Mouse (Mus musculus): ENCODE results near the gene Casz1.

Gene Casz1

DNA sequence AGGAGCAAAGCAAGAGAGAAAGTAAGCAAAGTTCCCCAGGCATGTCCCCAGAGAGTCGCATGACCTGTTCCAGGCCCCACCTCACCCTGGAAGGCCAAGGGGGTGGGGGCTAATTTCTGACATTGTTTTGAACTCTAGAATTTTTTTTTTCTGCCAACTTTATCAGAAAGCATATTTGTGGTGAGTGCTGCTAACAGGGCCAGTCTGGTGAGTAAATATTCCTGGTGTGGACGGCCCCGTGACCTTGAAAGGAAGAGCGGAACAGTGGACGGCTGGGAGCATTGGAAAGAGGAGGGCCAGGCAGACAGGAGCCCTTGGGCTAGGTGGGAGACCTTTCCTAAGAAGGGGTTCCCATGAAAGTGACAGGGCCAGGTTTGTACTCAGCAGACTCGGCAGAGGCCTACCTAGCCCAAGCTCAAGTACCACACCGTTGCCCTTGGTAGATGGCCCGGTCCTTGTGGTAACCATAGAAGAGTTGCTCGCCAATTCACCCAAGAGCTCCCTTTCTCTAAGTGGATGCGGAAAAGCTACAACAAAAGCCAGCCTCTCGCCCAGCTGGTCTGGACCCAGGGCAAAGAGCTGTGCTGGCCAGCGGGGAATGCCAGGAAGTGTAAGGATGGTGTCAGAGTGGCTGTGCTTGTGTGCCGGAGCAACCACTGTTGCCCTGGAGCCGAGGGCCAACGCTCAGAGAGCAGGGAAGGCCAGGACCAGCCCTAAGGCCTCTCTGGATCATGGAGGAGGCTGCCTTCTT, 104.7 kb downstream of the Casz1 start:
- no peak for DNase-seq (ENCODE audit: low spot score)

- DNase-seq (ENCODE audit: low spot score), result no peak
Observed at GRCm38 (mm10) chr4:148909566-148909965, 105.3 kb downstream of the Casz1 start.

DNA sequence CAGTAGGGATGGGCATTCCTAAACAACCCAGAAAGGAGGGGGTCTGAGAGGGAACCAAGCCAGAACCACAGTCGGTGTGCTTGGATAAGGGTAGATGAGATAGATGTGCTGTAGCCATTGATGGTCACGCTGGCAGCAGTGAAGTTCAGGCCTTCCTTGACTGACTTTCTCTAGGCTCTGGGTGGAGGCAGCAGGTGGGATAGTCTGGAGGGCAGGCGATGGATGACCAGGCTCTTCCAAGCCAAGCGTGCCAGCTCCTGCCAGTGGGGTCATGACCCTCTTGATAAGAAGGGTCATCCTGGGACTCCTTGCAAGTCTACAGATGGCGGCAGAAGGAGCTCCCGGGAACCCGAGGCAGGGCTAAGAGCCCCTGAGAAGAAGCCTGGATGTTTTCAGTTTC, 107.9 kb downstream of the Casz1 start:
- no peak for DNase-seq (ENCODE audit: low spot score)

GRCm38 (mm10) chr4:148912826-148913590, 108.8 kb downstream of the Casz1 start:
- DNase-seq (ENCODE audit: low spot score), result no peak

DNA sequence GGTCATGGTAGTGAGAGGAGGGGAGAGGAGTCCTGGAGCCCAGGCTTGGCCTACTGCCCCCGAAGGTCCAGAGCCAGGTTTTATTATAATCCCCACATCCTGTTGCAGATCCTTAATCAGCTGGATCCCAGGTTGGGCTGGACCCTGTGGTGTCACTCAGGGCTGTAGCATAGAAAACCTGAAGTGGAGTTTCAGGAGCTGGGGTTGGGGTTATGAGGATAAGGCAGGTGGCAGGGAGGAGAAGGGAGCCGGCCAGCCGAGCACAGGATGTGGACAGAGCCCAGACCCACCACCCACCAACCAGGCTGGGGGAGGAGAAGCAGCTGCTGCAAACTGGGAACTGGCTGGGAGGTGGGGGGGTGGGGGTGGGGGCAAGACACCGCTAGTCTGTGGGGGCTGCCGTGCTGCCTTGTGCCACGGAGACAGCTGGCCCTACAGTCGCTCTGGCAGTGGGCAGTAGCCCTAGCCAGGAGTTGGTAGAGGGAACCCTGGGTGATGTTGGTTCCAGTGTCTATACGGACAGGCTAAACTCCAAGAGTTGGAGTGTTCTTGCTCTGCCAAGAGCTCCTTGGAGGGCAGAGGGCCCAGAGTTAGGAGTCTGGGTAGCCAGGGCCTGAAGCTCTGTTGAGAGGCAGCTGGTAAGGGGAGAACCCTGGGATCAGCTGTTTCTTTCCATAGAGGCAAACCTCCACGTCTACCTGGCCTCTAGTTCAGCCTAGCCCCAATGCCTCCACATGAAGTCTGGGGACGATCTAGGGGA, 110.8 kb downstream of the Casz1 start:
- no peak for DNase-seq (ENCODE audit: low spot score)

DNA sequence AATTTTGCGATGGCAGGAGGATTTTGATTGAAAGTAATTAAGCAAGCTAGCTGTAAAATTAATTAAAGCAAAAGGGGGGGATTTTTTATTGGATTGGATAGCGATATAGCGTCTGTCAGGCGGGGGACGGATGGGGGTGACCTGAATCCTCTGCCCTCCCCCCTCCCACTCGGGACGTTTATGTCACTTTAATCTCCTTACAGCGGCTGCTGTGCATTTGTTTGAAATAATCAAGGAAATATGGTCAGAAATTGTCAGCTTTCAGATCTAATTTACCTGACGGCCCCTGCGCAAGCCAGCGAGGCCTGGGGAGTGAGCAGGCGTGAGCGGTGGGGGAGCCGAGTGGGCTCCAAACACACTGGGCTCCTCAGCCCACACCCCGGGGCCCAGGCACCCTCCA, 111.6 kb downstream of the Casz1 start:
- no peak for DNase-seq (ENCODE audit: low spot score)

DNA sequence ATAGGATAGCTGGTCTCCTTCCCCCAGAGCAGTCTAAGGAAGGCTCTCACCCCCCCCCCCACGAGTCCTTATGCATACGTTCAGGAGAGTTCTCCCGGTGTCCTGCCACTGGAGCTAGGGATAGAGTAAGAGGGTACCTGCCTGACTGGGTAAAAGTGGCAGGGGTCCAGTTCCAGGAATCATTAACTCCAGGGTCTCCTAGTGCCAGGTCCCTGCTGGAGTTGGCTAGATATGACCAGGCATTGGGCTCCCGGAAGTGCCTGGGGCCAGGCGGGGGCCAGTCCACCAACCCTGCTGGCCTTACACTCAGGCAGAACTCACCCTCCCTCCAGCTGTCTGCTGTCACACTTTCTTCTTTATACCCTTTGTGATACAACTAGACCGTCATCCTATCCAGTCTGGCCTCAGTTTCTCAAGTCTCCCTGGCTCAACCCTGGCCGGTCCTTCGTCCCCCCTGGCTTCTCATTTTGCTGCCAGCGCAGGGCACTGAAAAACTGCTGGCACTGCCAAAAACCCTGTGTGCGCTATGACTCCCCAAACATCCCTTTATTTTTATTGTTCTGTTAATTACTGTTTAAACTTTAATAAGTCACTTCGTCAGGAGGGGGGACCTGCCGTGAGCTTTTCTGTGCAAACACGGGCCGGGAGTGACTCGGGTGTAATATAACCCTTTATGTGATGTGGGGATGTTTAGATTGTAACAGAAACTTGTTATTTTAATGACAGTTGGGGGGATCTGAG, 114.6 kb downstream of the Casz1 start:
- DNase-seq (ENCODE audit: low spot score), result no peak

DNA sequence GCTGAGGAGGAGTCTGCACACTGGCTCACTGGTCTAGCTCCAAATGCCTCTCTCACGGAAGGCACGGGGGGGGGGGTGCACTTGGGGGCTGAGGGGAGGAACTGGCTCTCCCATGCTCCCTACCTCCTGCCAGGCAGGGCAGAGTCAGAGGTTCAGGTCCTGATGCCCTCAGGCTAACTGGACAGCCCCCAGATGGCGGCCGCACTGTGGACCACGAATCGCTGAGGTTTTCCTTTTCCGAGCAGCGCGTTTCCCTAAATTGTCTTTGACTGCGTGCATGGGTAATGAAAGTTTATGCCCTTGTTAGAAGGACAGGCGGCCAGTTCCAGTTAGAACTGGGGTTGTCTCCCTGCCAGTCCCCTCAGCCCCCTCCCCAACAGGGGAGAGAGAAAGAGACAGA, 116.4 kb downstream of the Casz1 start:
- no peak for DNase-seq (ENCODE audit: low spot score)

DNA sequence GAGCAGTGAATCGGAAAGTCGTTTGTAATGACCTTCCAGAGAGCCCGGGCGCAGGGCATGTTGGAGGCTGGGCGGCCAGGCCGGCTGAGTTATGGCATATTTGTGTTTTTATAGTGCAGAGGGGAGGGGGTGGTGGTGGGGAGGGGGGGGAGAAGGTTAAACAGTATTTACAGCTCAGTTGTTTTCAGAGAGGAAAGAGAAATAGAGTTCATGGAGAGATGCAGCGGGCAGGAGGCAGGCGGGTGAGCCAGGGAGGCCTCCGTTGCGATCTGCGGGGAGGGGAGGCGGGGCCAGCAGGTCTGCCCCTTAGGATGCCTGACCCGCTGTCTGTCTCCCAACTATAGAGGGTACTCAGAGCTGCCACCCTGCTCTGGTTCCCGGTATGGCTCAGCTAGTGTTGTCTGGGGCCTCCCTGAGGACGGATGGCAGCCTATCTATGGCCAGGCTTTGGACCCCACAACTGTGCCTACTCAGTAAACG, 118.0 kb downstream of the Casz1 start:
- no peak for DNase-seq (ENCODE audit: low spot score)

GRCm38 (mm10) chr4:148923414-148923813, 119.2 kb downstream of the Casz1 start:
- no peak for DNase-seq (ENCODE audit: low spot score)

DNA sequence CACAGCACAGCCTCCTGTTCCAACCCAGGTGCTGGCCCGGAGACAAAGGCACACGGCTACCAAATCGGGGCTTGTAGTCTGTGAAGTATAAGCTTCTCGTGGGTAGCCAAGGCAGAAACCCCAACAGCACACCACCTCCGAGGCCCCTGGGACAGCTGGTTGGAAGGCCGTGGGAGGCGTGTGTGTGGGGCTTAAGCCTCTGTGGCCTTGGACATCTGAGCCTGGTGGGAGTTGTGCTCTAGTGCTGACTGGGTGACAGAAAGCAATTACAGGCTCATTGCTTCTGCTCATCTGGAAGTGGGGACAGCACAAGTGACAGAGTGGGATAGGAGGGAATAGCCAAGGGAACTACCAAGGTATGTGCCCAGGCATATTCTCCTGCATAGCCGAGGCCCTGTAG, 119.7 kb downstream of the Casz1 start:
- no peak for DNase-seq (ENCODE audit: low spot score)

DNA sequence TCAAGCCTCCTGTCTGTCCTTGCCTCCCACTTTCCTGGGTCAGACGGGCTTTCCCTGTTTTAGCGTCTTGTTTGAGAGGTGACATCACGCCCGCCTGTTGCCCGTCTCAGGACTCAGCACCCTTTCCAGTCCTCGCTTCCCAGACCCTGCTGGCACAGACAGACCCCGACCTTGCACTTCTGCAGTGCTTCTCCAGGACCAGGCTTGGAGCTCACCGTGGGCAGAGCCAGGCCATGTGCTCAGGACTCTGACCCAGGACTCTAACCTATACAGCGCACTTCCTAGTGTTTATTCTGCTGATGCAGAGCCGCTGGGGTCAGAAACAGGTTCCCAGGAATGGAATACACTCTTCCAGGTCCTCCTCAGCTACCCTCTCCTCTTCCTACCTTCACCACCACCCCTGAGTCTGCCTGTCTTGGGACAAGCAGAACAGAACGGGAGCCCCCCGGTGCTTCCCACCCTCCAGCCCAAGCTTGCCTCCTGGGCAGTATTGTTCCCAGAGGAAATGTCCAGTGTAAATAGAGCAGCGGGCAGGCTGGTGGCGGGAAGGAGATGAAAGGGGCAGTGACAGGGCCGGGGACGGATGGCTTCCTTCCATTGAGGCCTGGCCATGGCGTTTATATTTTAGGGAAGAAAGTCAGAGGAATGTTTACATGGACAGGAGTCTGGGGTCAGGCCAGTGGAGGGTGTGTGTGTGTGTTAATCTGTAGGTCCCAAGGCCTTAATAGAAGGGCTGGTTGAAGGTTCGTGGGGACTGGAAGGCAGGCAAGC, 121.5 kb downstream of the Casz1 start:
- no peak for DNase-seq (ENCODE audit: low spot score)

DNA sequence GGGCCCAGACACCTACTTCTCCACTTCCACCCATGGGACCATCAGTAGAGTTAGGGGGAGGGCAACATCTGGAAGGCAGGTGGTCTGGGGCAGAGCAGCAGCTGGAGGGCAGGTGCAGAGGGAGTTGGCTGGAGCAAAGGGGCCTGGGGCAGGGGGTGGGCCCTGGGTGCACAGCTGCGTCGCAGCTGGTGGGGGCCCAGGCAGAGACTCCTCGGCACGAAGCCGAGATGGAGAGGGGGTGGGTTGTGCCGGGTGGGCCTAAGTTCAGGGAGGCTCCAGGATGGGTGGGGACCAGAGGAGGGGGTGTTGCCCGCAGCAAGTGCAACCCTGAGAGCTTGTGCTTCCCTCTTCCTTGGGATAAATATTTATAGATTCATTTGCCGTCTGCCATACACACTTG, 122.2 kb downstream of the Casz1 start:
- DNase-seq (ENCODE audit: low spot score), result no peak

DNA sequence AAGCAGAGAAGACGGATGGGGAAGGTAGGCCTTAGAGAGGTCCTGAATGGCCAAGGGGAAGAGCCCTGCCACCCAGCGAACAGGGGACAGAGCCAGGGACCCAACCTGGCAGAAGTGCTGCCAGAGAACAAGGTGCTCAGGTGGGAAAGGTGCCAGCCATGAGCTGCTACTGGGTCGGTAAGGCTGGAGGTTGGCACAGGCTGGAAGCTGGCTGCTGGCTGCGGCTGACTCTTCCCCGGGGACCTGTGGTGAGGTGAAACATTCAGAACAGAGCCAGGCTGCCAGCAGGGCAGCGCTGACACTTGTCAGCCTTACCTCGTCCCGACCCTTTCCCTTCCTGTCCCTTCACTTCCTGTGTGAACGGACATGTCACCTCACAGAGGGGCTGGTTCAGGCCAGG, 124.1 kb downstream of the Casz1 start:
- no peak for DNase-seq (ENCODE audit: low spot score)

GRCm38 (mm10) chr4:148928876-148929275, 124.6 kb downstream of the Casz1 start:
- no peak for DNase-seq (ENCODE audit: low spot score)

DNA sequence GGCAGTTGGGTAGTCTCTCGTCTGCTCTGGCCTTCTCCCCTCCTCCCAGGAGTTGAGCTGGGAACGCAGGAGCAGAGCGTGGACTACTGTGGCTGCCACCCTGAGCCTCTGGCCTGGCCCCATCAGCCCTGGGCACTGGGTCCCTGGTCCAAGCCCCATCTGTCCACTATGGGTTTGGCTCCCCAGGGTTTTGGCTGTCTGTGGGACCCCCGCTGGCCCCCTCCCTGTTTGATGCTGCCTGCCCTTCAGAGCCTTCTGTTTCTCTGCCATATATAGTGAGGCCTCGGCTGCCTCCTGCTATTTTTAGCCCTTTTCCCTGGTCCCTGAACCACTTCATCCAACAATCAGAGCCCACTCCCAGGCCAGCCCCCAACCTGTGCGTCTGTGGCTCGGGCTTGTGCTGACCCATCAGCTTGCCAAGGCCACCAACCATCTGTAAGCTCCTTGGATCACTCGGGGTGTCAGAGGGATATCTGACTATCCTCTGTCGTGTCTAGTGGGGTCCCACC, 126.5 kb downstream of the Casz1 start:
- no peak for DNase-seq (ENCODE audit: low spot score)

- DNase-seq (ENCODE audit: low spot score), result no peak
Observed at GRCm38 (mm10) chr4:148933109-148933508, 128.9 kb downstream of the Casz1 start.

DNA sequence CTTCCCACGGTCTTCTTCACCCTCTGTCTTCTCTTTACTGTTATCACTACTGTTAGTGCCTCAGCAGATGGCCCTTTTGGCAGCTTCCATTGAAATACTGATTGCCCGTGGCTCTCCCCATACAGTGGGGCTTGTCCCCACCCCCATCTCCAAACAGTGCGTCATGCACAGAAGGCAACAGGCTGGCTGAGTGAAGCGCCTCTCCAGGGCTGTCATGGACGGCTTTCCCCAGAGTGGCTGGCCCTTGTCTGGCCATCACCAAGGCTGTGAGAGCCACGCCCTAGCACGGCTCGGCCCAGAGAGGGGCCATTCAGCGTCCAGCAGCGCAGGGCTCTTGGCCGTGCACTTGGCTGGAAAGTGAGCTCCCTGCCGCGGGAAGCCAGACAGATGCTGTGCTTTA, 131.0 kb downstream of the Casz1 start:
- no peak for DNase-seq (ENCODE audit: low spot score)

- DNase-seq (ENCODE audit: low spot score), result no peak
Observed at GRCm38 (mm10) chr4:148936111-148936510, 131.9 kb downstream of the Casz1 start.

DNA sequence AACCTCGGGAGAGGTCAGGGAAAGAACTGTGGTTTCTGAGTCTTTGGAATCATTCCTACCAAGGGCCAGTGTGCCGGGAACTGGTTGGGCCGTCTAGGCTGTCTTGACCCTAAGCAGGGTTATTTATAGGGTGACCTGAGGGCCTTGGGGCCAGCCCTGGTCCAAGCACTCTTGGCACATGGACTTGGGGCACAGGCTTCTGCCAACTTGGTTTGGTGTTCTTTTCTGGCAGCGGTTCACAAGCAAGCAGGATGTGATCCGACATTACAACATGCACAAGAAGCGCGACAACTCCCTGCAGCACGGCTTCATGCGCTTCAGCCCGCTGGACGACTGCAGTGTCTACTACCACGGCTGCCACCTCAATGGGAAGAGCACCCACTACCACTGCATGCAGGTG, 132.5 kb downstream of the Casz1 start:
- no peak for DNase-seq (ENCODE audit: low spot score)

DNA sequence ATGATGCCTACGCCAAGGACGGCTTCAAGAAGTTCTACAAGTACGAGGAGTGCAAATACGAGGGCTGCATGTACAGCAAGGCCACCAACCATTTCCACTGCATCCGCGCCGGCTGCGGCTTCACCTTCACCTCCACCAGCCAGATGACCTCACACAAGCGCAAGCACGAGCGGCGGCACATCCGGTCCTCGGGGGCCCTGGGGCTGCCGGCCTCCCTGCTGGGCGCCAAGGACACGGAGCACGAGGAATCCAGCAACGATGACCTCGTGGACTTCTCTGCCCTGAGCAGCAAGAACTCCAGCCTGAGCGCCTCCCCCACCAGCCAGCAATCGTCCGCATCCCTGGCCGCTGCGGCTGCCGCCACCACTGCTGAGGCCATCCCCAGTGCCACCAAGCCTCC, 134.3 kb downstream of the Casz1 start:
- DNase-seq (ENCODE audit: low spot score), result no peak

Measured in testis, postnatal 14 days (tissue).